Mouse (Mus musculus) spleen, adult 2 months (tissue): ENCODE data around the gene Hoxb2. TPM values are rescaled to one million over a fixed set of nuclear protein-coding genes. Genes with fewer than 3 reads are reported as not detected.

ENCODE experiments used
- DNase-seq, 2 experiments: peaks; one replicate each; pipeline versions ENCODE4 v3.0.0 to v3.0.0-alpha.2; 2012 to 2021; ENCODE audit warnings: low spot score in 2 of 2, low read depth in 1 of 2
- H3K27ac ChIP-seq: fragments of 200-500 bp; 2 replicates; pipeline ENCODE4 v1.5.1; 2012; ENCODE audit warnings: low read length, inconsistent platforms; ENCODE audit not compliant: insufficient read depth
- H3K27me3 ChIP-seq: fragments of 200-500 bp; 2 replicates; pipeline ENCODE4 v1.6.1; 2012; ENCODE audit warnings: mild to moderate bottlenecking, moderate library complexity, low read length, inconsistent platforms; ENCODE audit not compliant: control insufficient read depth, insufficient read depth
- H3K36me3 ChIP-seq: fragments of 200-500 bp; 2 replicates; pipeline ENCODE4 v1.6.1; 2012; ENCODE audit warnings: mild to moderate bottlenecking, low read length, inconsistent platforms; ENCODE audit not compliant: control insufficient read depth, insufficient read depth
- H3K4me1 ChIP-seq: fragments of 200-500 bp; 2 replicates; pipeline ENCODE4 v1.6.1; 2011; ENCODE audit warnings: inconsistent platforms; ENCODE audit not compliant: control insufficient read depth, insufficient read depth, insufficient read length
- H3K4me3 ChIP-seq: fragments of 200-500 bp; 2 replicates; pipeline ENCODE4 v1.5.1; 2011; ENCODE audit warnings: mild to moderate bottlenecking, inconsistent platforms; ENCODE audit not compliant: insufficient read depth, insufficient read length; ENCODE audit errors: extremely low read depth
- CTCF ChIP-seq: fragments of 200-500 bp; IDR thresholded peaks from 2 replicates; pipeline ENCODE4 v1.5.1; 2011; ENCODE audit warnings: mild to moderate bottlenecking, inconsistent platforms; ENCODE audit not compliant: insufficient read depth, insufficient read length, insufficient replicate concordance; ENCODE audit errors: extremely low read depth
- POLR2A ChIP-seq: fragments of 200-500 bp; IDR thresholded peaks from 2 replicates; pipeline ENCODE4 v1.6.1; 2011; ENCODE audit warnings: low read depth, low read length, inconsistent platforms
- WGBS: fragments of 180-500 bp; shearing (Covaris S2); methylation state at CpG from one replicate; pipeline ENCODE4 v1.1.7; 2018; 5-methylcytosine and 5-hydroxymethylcytosine counted together
- polyA plus RNA-seq: library from polyadenylated mRNA; depleted of rRNA; stranded (reverse); fragments of >200 nt; gene quantifications from 2 replicates; pipeline ENCODE4 v1.2.3, GENCODE M21; 2012

The Hoxb2 gene
- polyA plus RNA-seq, 1 experiment, result 1.9 TPM

DNA sequence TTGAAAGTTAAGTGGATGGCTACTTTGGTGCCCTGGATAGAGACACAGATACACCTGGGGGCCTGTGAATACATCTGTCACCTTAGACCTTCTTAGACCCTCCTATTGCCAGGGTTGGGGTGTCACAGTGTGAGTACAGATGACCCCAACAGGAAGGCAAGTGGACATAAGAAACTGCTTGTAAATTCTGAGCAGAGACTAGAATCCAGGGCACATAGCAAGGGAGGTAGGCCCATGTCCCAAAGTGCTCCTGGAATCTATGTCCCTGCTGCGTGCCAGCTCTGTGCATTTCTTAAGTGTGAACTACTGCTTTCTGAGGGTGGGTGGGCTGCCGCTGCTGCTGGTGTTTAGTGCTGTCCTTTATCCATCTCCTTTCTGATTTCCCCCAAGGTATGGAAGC is 466 bp downstream of the Hoxb2 start:
- no peak for DNase-seq
- 89% methylated on average over 2 of the region's 2 CpGs for WGBS
- H3K4me1 ChIP-seq, result peaks cover 5% of the 10 kb centered on the region
- no peak overlapping the region for H3K4me3 ChIP-seq
- peaks cover 27% of the 10 kb centered on the region for H3K27me3 ChIP-seq
- no peaks in the 10 kb centered on the region for H3K36me3 ChIP-seq
- no peak overlapping the region for H3K27ac ChIP-seq
- TF ChIP-seq CTCF (no peak), POLR2A (no peak)

DNA sequence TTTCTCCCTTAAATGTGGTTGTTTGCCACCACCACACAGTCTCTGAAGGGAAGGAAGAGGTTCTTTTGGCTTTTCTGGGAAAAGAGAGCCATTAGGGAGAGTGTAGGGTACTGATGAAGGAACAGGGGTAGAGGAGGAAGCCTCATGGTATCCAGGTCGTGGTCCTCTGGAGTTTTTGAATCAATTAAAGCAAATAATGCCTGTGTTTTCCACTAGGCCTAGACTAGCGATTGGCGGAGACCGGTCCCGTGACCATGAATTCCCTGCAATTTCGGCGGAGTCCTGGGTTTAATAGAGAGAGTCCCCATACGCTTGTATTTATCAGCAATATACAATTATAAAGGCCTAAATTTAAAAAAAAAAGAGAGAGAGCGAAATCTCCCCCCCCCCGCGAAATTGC is 987 bp downstream of the Hoxb2 start:
- DNase-seq, result no peak

DNA sequence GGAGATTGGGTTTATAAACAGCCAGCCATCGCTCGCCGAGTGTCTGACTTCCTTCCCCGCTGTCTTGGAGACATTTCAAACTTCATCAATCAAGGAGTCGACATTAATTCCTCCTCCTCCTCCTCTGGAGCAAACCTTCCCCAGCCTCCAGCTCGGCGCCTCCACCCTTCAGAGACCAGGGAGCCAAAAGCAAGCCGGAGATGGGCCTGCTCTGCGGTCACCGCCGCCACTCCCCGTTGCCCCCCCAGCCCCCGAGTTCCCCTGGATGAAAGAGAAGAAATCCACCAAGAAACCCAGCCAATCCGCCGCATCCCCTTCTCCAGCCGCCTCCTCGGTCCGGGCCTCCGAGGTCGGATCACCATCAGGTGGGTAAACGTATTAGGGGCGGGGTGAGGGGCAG is 1.5 kb downstream of the Hoxb2 start:
- peak overlapping the region; percentile 23 for H3K4me3 ChIP-seq
- H3K27me3 ChIP-seq, result peaks cover 24% of the 10 kb centered on the region
- TF ChIP-seq POLR2A, result no peak
- no peak for TF ChIP-seq CTCF
- WGBS, result 6% methylated on average over 22 of the region's 22 CpGs
- H3K36me3 ChIP-seq, result no peaks in the 10 kb centered on the region
- peaks cover 5% of the 10 kb centered on the region for H3K4me1 ChIP-seq
- no peak for DNase-seq
- H3K27ac ChIP-seq, result peak overlapping the region; percentile 15; the same call in 1 of the 2 replicates

More for the DNA sequence above, 987 bp downstream of the Hoxb2 start:
- WGBS, result 53% methylated on average over 11 of the region's 11 CpGs
- no peak overlapping the region for H3K27ac ChIP-seq
- TF ChIP-seq POLR2A (no peak), CTCF (no peak)
- no peak overlapping the region for H3K4me3 ChIP-seq
- H3K27me3 ChIP-seq, result peaks cover 24% of the 10 kb centered on the region
- H3K4me1 ChIP-seq, result peaks cover 5% of the 10 kb centered on the region
- no peaks in the 10 kb centered on the region for H3K36me3 ChIP-seq

DNA sequence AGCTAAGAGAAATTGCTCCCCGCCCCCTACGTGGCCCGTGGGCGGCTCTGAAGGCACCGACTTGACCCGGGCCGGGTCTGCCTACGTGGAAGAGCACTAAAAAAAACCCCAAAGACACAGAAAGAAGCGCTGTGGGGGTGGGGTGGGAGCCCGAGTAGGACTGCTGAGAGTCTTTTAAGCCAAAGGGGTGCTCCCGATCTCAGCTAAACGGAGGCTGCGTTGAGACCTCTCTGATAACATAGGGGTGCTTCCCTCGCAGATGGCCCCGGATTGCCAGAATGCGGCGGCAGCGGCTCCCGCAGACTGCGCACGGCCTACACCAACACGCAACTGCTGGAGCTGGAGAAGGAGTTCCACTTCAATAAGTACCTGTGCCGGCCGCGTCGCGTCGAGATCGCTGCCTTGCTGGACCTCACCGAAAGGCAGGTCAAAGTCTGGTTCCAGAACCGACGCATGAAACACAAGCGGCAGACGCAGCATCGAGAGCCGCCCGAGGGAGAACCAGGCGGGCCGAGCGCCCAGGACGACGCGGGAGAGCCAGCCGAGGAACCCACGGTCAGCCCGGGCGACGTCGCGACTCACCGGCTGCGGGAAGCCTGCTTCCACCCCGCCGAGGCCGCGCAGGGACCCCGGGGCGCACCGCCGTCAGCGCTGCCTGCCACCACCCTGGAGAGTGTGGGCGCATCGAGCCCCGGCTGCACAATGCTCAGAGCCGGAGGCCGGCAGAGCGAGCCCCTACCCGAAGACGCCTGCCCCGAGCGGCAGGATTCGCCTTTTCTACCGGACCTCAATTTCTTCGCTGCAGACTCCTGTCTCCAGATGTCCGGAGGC is 2.6 kb downstream of the Hoxb2 start:
- Histone ChIP-seq H3K4me3 (peak overlapping the region; percentile 36), H3K4me1 (peaks cover 5% of the 10 kb centered on the region), H3K36me3 (no peaks in the 10 kb centered on the region), H3K27me3 (peaks cover 24% of the 10 kb centered on the region), H3K27ac (peak overlapping the region; percentile 57)
- TF ChIP-seq POLR2A (no peak), CTCF (no peak)
- WGBS, result 1% methylated on average over 74 of the region's 75 CpGs
- no peak for DNase-seq

DNA sequence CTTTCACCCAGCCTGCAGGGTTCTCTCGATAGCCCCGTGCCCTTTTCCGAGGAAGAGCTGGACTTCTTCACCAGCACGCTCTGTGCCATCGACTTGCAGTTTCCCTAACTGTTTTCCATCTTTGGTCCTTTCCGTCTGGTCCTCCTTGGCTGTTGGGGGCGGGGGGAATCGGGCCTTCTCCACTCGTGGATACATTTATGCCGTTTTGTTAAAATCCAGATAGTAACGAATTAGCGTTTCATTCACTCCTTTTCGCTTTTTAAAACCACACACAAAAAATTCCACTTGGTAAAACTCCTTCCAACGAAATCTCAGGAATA is 3.2 kb downstream of the Hoxb2 start:
- TF ChIP-seq POLR2A (no peak), CTCF (no peak)
- no peak for DNase-seq
- peak overlapping the region; percentile 36 for H3K4me3 ChIP-seq
- H3K27me3 ChIP-seq, result peaks cover 24% of the 10 kb centered on the region
- peaks cover 5% of the 10 kb centered on the region for H3K4me1 ChIP-seq
- H3K27ac ChIP-seq, result peak overlapping the region; percentile 57; the same call in 1 of the 2 replicates
- 21% methylated on average over 14 of the region's 14 CpGs for WGBS
- no peaks in the 10 kb centered on the region for H3K36me3 ChIP-seq

GRCm38 (mm10) chr11:96353939-96354338 is 3.6 kb downstream of the Hoxb2 start:
- no peaks in the 10 kb centered on the region for H3K36me3 ChIP-seq
- no peak overlapping the region for H3K4me3 ChIP-seq
- peaks cover 24% of the 10 kb centered on the region for H3K27me3 ChIP-seq
- DNase-seq, result no peak
- no peak overlapping the region; the same call in 1 of the 2 replicates for H3K27ac ChIP-seq
- WGBS, result 70% methylated on average over 8 of the region's 8 CpGs
- no peak for TF ChIP-seq CTCF
- TF ChIP-seq POLR2A, result no peak
- peaks cover 5% of the 10 kb centered on the region for H3K4me1 ChIP-seq

GRCm38 (mm10) chr11:96354376-96354775 is 4.1 kb downstream of the Hoxb2 start:
- Histone ChIP-seq H3K4me3 (no peak overlapping the region), H3K4me1 (peaks cover 5% of the 10 kb centered on the region), H3K27me3 (peaks cover 24% of the 10 kb centered on the region), H3K36me3 (no peaks in the 10 kb centered on the region), H3K27ac (peak overlapping the region; percentile 22; the same call in 1 of the 2 replicates)
- 22% methylated on average over 25 of the region's 25 CpGs for WGBS
- no peak for DNase-seq
- TF ChIP-seq CTCF (no peak), POLR2A (no peak)
